Mouse (Mus musculus) neural tube, embryonic 11.5 days (tissue): ENCODE data around the gene Pam. TPM values are rescaled to one million over a fixed set of nuclear protein-coding genes. Genes with fewer than 3 reads are reported as not detected.

Experiments
- ATAC-seq: fragments of 200-750 bp; cut with Nextera tagmentation; 2 replicates; pipeline ENCODE4 v1.8.0; 2017; ENCODE audit warnings: moderate number of reproducible peaks, mild to moderate bottlenecking, moderate TSS enrichment, moderate library complexity; ENCODE audit not compliant: insufficient read depth, low FRiP score, low TSS enrichment
- DNase-seq: peaks from one replicate; pipeline ENCODE4 v3.0.0-alpha.2; 2015; ENCODE audit warnings: low spot score
- H3K27ac ChIP-seq: fragments of 300-500 bp; sonication (generic); 2 replicates; pipeline ENCODE4 v1.5.1; 2014; ENCODE audit warnings: low read depth, mild to moderate bottlenecking, low read length
- H3K27me3 ChIP-seq: fragments of 300-500 bp; sonication (generic); 2 replicates; pipeline ENCODE4 v1.6.1; 2014; ENCODE audit warnings: mild to moderate bottlenecking, low read length, mixed read lengths; ENCODE audit not compliant: control insufficient read depth, insufficient read depth
- H3K36me3 ChIP-seq: fragments of 300-500 bp; sonication (generic); 2 replicates; pipeline ENCODE4 v1.6.1; 2014; ENCODE audit warnings: mild to moderate bottlenecking, low read length, moderate library complexity, mixed read lengths; ENCODE audit not compliant: control insufficient read depth, insufficient read depth
- H3K4me1 ChIP-seq: fragments of 300-500 bp; sonication (generic); 2 replicates; pipeline ENCODE4 v1.6.1; 2014; ENCODE audit warnings: low read length, mixed read lengths; ENCODE audit not compliant: control insufficient read depth, insufficient read depth
- H3K4me2 ChIP-seq: fragments of 300-500 bp; sonication (generic); 2 replicates; pipeline ENCODE4 v1.6.1; 2014; ENCODE audit warnings: low read depth, mild to moderate bottlenecking, moderate library complexity
- H3K4me3 ChIP-seq: fragments of 300-500 bp; sonication (generic); 2 replicates; pipeline ENCODE4 v1.5.1; 2014; ENCODE audit warnings: low read depth, low read length
- H3K9ac ChIP-seq: fragments of 300-500 bp; sonication (generic); 2 replicates; pipeline ENCODE4 v1.6.1; 2014; ENCODE audit warnings: mild to moderate bottlenecking, low read length
- H3K9me3 ChIP-seq: fragments of 300-500 bp; sonication (generic); 2 replicates; pipeline ENCODE4 v1.6.1; 2016; ENCODE audit warnings: low read length; ENCODE audit not compliant: control insufficient read depth
- WGBS: fragments of 180-500 bp; shearing (Covaris S2); extraction: QIAGEN DNeasy Blood & Tissue Kit; methylation state at CpG from one replicate; pipeline ENCODE4 v1.1.7; 2014; 5-methylcytosine and 5-hydroxymethylcytosine counted together
- polyA plus RNA-seq: library from polyadenylated mRNA; unstranded; fragments of >200 nt; fragmentation: Nextera tagmentation; extraction: Ambion mirVana; gene quantifications from 2 replicates; pipeline ENCODE4 v1.2.1, GENCODE M21; 2014

Gene Pam
- polyA plus RNA-seq = 18.8 and 20.1 TPM in 2 replicates

DNA sequence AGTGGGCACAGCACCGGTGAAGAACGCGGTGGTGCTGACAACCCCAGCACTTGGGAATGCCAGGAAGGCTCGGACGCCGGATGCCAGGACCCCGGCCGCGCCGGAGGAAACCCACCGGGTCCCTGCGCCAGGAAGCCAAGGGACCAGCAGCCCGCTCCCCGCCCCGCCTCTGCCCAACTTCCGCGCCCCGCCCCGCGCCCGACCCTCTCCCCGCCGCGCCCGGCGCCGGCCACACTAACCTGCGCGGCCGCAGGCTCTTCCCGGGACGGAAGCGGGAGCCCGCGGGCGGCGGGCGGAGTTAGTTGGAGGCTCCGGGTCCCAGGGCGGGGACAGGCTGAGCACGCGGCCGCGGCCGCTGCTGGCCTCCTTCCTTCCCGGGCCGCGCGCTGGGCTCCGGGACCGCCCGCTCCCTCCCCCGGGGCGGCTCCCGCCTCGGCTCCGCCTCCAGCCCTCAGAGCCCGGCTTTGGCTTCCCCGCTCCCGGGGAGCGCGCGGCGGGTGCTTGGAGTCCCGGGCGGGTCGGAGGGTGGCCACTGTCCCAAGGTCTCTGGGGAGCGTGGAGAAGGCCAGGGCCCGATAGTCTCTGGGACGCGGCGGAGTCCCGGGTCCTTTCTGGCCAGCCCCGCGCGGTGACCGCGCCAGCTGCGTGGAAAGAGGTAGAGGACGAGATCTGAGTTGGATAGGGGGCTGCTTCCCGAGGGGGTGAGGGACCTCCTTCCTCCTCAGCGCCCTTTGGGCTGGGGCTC is at the start of gene Pam:
Gene Pam, minus strand, starts transcription at position 401 of the 745 bp plus-strand sequence.
- Histone ChIP-seq H3K36me3 (no peaks in the 10 kb centered on the region), H3K4me1 (peaks cover 6% of the 10 kb centered on the region), H3K9ac (peak within 1 kb of the TSS; percentile 80), H3K4me3 (peak within 1 kb of the TSS; percentile 66), H3K27ac (peak within 1 kb of the TSS; percentile 68), H3K27me3 (no peaks in the 10 kb centered on the region), H3K9me3 (no peaks in the 10 kb centered on the region), H3K4me2 (peak within 1 kb of the TSS; percentile 76)
- WGBS = under 1% methylated on average over 48 of the region's 82 CpGs
- DNase-seq = peak; percentile 86
- ATAC-seq = peak; percentile 93

DNA sequence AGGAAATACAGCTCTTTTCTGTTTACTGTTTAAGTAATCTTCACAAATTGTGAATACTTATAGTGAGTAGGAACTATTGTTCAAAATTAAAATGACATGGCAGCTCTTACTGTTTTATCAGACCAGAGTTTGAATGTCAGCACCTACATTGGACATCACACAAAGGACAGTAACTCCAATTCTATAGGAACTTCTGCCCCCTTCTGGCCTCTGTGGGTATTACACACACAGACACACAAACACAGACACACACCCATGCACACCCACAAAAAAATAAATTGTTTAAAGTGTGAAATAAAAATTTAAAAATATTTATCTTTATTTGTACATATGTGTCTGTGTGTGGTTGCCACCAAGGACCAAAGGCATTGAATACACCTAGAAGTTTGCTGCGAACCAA is 49.4 kb upstream of the Pam start:
- H3K4me2 ChIP-seq = no peak overlapping the region
- 92% methylated on average over 1 of the region's 1 CpGs for WGBS
- no peaks in the 10 kb centered on the region for H3K9me3 ChIP-seq
- no peak overlapping the region for H3K27ac ChIP-seq
- no peak overlapping the region for H3K9ac ChIP-seq
- ATAC-seq (no peak), DNase-seq (no peak)
- no peaks in the 10 kb centered on the region for H3K4me1 ChIP-seq
- no peak overlapping the region for H3K4me3 ChIP-seq
- no peaks in the 10 kb centered on the region for H3K27me3 ChIP-seq
- H3K36me3 ChIP-seq = no peaks in the 10 kb centered on the region

DNA sequence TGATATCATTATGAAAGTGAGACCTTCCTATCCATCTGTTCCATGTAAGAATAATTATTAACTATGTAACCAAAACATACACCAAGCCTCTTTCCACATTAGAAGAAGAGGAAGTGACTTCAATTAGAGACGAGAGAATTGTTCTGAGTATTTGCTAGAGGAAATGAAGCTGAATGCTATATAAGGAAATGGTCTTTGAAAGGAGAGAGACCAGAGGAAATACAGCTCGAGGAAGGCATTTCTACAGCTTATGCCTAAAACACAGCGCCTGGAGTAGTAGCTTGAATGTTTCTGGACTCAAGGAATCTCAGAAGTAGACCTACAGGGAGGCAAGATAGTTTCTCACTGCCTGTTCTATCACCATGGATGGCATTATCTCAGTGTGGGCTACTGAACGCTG is 35.8 kb upstream of the Pam start:
- no peak for DNase-seq
- Histone ChIP-seq H3K36me3 (no peaks in the 10 kb centered on the region), H3K4me2 (no peak overlapping the region), H3K27me3 (no peaks in the 10 kb centered on the region), H3K9me3 (no peaks in the 10 kb centered on the region), H3K4me3 (no peak overlapping the region), H3K27ac (no peak overlapping the region), H3K4me1 (no peaks in the 10 kb centered on the region), H3K9ac (no peak overlapping the region)
- ATAC-seq = no peak
- 87% methylated on average over 4 of the region's 4 CpGs for WGBS

DNA sequence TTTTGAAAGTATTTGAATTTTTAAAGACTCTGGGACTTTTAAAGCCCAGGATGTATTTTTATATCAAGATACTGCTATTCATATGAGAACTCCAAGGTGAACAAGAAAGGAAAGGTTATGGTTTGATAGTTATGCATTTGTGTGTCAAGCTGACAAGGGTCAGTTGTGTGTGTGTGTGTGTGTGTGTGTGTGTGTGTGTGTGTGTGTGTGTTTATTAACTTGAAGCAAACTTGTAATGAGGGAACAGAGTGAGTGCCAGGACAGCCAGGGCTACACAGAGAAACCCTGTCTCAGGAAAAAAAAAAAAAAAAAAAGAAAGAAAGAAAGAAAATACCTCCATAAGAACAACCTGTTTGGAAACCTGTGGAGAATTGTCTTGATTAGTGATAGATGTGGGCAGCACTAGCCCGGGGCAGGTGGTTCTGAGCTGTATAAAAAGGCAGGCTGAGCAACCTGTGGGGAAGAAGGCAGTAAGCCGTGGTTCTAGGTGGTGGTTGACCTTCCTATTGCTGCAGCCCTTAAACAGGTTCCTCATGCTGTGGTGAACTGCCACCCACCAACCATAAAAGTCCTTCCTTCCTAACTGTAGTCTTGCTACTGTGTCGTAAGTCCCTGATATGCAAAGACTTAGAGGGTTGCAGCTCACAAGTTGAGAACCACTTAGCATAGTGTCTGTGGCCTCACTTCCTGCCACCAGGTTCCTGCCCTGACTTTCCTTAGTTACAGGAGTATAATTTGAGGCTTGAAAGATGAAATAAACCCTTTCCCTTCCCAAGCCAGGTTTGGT is 34.3 kb upstream of the Pam start:
- Histone ChIP-seq H3K4me3 (no peak overlapping the region), H3K9ac (no peak overlapping the region), H3K27ac (no peak overlapping the region), H3K4me1 (no peaks in the 10 kb centered on the region), H3K27me3 (no peaks in the 10 kb centered on the region), H3K36me3 (no peaks in the 10 kb centered on the region), H3K9me3 (no peaks in the 10 kb centered on the region), H3K4me2 (no peak overlapping the region)
- no peak for DNase-seq
- no peak for ATAC-seq
- WGBS = 83% methylated on average over 3 of the region's 3 CpGs

DNA sequence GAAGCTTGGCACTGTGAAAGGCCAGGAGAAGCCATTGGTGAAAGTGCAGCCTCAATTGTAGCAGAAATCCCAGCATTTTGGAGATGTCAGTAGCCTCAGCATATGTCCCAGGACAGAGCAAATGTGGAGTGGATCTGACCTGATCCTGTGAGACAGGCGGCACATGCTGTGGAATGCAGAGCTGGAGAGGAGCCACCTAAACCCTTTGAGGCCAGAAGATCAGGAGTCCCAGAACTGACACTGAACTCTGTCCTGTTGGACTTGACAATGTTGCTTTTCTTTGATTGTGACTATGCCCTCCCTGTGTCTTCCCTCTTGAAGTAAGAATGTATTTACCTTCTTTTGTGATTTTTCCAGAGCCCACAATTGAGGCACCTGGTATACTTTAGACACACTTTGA is 33.7 kb upstream of the Pam start:
- H3K4me2 ChIP-seq = no peak overlapping the region
- no peaks in the 10 kb centered on the region for H3K27me3 ChIP-seq
- H3K36me3 ChIP-seq = no peaks in the 10 kb centered on the region
- ATAC-seq (no peak), DNase-seq (no peak)
- WGBS = 100% methylated on average over 1 of the region's 1 CpGs
- no peak overlapping the region for H3K27ac ChIP-seq
- H3K4me3 ChIP-seq = no peak overlapping the region
- no peaks in the 10 kb centered on the region for H3K4me1 ChIP-seq
- no peak overlapping the region for H3K9ac ChIP-seq
- H3K9me3 ChIP-seq = no peaks in the 10 kb centered on the region

- ATAC-seq (no peak), DNase-seq (no peak)
- no peaks in the 10 kb centered on the region for H3K36me3 ChIP-seq
- no peaks in the 10 kb centered on the region for H3K4me1 ChIP-seq
- H3K4me2 ChIP-seq = no peak overlapping the region
- H3K27ac ChIP-seq = no peak overlapping the region
- no peaks in the 10 kb centered on the region for H3K27me3 ChIP-seq
- no peak overlapping the region for H3K4me3 ChIP-seq
- H3K9me3 ChIP-seq = no peaks in the 10 kb centered on the region
- H3K9ac ChIP-seq = no peak overlapping the region
Observed at GRCm38 (mm10) chr1:98128338-98129096, 33.1 kb upstream of the Pam start.

DNA sequence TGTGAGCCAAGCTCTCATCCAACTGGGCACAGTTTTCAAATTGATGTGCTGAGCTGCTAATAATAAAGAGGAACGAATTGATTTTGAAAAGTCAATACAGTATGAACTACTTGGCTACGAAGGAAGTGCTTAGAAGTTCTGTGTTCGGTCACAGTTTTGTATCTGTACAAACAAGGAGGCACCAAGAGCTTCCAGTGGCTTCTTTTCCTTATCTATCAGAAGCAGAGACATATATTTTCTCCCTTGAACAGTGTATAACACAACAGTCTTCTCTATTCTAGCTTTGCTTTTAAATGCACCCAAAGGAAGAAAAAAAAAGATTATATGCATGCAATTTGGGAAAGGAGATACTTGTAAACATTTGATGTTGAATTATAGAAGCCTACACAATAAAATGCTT is 30.8 kb upstream of the Pam start:
- no peak overlapping the region for H3K4me2 ChIP-seq
- no peaks in the 10 kb centered on the region for H3K4me1 ChIP-seq
- no peaks in the 10 kb centered on the region for H3K27me3 ChIP-seq
- H3K9ac ChIP-seq = no peak overlapping the region
- ATAC-seq (no peak), DNase-seq (no peak)
- no peaks in the 10 kb centered on the region for H3K36me3 ChIP-seq
- no peak overlapping the region for H3K27ac ChIP-seq
- H3K9me3 ChIP-seq = no peaks in the 10 kb centered on the region
- WGBS = 89% methylated on average over 3 of the region's 3 CpGs
- no peak overlapping the region for H3K4me3 ChIP-seq

DNA sequence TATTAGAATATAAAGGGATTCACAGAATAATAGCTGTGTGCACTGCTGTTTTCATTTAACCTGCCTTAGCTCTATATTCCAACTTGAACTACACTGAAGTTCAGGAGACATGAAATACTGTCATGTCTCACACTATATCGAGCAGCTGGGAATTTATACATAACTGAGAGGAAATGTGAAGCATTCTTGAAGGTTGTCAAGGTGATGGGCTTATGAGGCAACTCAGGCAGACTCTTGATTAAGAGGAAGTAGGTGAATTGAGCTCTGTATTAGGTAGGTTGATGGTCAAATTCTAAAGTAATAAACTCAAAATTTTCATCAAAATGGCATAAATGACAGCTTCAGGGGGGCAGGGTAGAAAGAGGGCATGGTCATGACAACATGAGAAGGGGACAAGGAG is 29.3 kb upstream of the Pam start:
- H3K27ac ChIP-seq = no peak overlapping the region
- H3K36me3 ChIP-seq = no peaks in the 10 kb centered on the region
- no peaks in the 10 kb centered on the region for H3K4me1 ChIP-seq
- H3K27me3 ChIP-seq = no peaks in the 10 kb centered on the region
- ATAC-seq (no peak), DNase-seq (no peak)
- no peak overlapping the region for H3K4me3 ChIP-seq
- H3K9me3 ChIP-seq = no peaks in the 10 kb centered on the region
- no peak overlapping the region for H3K4me2 ChIP-seq
- 67% methylated on average over 1 of the region's 1 CpGs for WGBS
- no peak overlapping the region for H3K9ac ChIP-seq
